Mouse (Mus musculus): ENCODE data around the gene Smyd2. TPM values are rescaled to one million over a fixed set of nuclear protein-coding genes. Genes with fewer than 3 reads are reported as not detected.

Gene Smyd2
- polyA plus RNA-seq, 1 experiment from 2014 or later, result 83.1 TPM

DNA sequence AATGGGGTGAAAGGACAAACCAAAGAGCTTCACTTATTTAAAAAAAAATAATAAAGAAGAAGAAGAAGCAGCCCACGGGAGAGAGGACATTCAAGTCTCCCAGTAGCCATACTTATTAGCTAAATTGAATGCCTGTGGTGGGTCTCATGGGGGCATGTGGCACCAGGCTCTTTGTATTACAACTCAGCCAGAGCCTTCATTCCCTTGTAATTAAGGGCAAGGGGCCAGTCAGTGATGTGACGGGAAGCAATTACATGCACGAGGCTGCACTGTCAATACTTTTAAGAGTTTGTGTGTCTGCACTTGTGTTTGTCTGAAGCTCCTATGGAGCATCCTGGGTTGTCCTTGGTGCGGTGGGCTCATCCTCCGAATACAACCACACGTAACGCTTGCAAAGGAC is 10.8 kb upstream of the Smyd2 start:
- Histone ChIP-seq H3K4me1 (0 out of 2 replicates have a peak, but pooled peaks cover 4% of the 10 kb centered on the region), H3K4me3 (no peak overlapping the region), H3K36me3 (no peaks in the 10 kb centered on the region), H3K27me3 (no peaks in the 10 kb centered on the region), H3K9ac (no peak overlapping the region), H3K27ac (no peak overlapping the region), H3K9me3 (no peaks in the 10 kb centered on the region), H3K4me2 (replicated peaks) (no peak overlapping the region)
- 67% methylated on average over 7 of the region's 7 CpGs for WGBS
- no peak for ATAC-seq (ENCODE audit: insufficient number of reproducible peaks, insufficient read depth, low FRiP score, low TSS enrichment)

DNA sequence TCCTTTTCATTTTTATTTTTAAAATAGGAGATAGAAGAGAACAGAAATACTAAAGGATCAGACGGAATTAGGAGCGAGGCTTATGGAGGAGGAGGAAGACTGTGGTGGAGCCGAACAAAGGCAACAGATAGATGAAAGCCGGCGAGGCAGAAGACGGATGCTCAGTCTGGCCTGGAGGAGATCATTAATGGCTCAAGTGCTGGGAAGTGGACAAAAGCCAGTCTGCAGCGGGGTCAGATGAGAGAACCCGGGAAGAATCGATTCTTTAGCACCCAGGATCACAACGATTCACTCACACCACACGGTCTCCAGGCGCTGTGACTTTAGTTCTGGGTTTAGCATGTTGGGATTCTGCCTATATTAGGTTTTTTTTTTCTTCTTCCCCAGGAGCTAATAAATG is 10.0 kb upstream of the Smyd2 start:
- Histone ChIP-seq H3K4me2 (replicated peaks) (no peak overlapping the region), H3K4me3 (no peak overlapping the region), H3K4me1 (0 out of 2 replicates have a peak, but pooled peaks cover 4% of the 10 kb centered on the region), H3K27ac (no peak overlapping the region), H3K36me3 (no peaks in the 10 kb centered on the region), H3K27me3 (no peaks in the 10 kb centered on the region), H3K9me3 (no peaks in the 10 kb centered on the region), H3K9ac (no peak overlapping the region)
- WGBS, result 79% methylated on average over 12 of the region's 12 CpGs
- ATAC-seq (ENCODE audit: insufficient number of reproducible peaks, insufficient read depth, low FRiP score, low TSS enrichment), result no peak

DNA sequence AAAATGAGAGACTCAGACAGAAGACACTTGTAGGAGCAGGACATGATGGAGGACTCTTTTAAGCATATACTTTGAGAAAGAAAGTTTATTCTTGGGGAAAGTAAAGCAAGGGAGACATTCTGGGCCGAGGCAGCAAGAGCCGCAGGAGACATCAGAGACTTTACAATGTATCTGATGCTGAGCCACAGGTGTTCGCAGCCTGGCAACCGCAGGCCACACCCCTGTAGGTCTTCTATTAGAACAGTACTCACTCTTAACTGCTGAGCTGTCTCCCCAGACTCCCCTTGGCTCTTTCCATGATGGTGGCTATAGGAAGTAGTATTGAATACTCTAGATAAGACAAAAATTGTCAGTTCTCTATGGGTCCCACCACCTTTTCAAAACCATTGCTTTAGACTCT is 7.7 kb upstream of the Smyd2 start:
- Histone ChIP-seq H3K36me3 (no peaks in the 10 kb centered on the region), H3K27ac (no peak overlapping the region), H3K9me3 (no peaks in the 10 kb centered on the region), H3K4me3 (no peak overlapping the region), H3K4me1 (0 out of 2 replicates have a peak, but pooled peaks cover 4% of the 10 kb centered on the region), H3K27me3 (peaks cover under 1% of the 10 kb centered on the region; the same call in 1 of the 2 replicates), H3K9ac (no peak overlapping the region), H3K4me2 (replicated peaks) (no peak overlapping the region)
- WGBS, result 63% methylated on average over 4 of the region's 4 CpGs
- ATAC-seq (ENCODE audit: insufficient number of reproducible peaks, insufficient read depth, low FRiP score, low TSS enrichment), result no peak

DNA sequence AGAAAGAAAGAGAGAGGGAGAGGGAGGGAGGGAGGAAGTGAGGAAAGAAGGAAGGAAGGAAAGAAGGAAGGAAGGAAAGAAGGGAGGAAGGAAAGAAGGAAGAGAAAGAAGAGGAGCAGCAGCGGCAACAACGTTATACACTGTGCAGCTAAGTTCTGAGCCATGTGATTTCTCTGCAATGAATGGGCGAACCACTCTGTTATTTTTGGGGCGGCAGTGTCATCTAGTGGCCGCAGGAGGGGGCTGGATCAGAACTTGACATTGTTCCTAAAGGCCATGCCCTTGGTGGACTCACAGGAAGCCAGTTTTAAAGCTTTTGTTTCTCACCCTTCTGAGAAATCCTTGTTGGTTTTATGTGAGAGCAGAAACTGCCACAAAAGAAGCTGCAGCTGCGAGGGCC is 5.5 kb upstream of the Smyd2 start:
- no peak overlapping the region for H3K27ac ChIP-seq
- H3K27me3 ChIP-seq, result peaks cover 5% of the 10 kb centered on the region; the same call in 1 of the 2 replicates
- H3K9ac ChIP-seq, result no peak overlapping the region
- 7% methylated on average over 6 of the region's 6 CpGs for WGBS
- H3K9me3 ChIP-seq, result no peaks in the 10 kb centered on the region
- no peaks in the 10 kb centered on the region for H3K36me3 ChIP-seq
- no peak for ATAC-seq (ENCODE audit: insufficient number of reproducible peaks, insufficient read depth, low FRiP score, low TSS enrichment)
- peaks cover 5% of the 10 kb centered on the region; the same call in 1 of the 2 replicates for H3K4me1 ChIP-seq
- H3K4me3 ChIP-seq, result no peak overlapping the region
- H3K4me2 ChIP-seq (replicated peaks), result no peak overlapping the region

DNA sequence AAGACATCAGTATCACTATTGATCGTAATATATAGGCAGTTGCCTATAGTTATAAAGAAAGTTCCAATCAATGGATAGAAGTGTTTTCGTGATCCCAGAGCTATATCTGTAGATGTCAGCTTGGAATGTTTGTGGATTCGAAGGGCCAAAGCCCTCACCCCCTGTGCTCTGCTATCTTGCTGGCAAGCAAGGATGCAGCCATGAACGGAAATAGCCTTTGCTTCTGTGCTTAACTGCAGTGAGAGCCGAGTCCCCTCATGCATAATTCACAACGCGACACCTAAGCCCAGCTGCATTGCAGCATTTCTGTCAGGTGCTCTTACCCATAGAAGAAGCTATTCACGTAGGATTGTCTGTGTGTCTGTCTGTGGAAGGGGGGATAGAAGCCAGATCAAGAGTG is 4.1 kb upstream of the Smyd2 start:
- H3K4me2 ChIP-seq (replicated peaks), result no peak overlapping the region
- WGBS, result 70% methylated on average over 8 of the region's 8 CpGs
- peaks cover 10% of the 10 kb centered on the region for H3K4me1 ChIP-seq
- H3K27ac ChIP-seq, result no peak overlapping the region
- H3K4me3 ChIP-seq, result no peak overlapping the region
- no peaks in the 10 kb centered on the region for H3K9me3 ChIP-seq
- H3K9ac ChIP-seq, result no peak overlapping the region
- no peaks in the 10 kb centered on the region for H3K36me3 ChIP-seq
- peaks cover 5% of the 10 kb centered on the region; the same call in 1 of the 2 replicates for H3K27me3 ChIP-seq
- no peak for ATAC-seq (ENCODE audit: insufficient number of reproducible peaks, insufficient read depth, low FRiP score, low TSS enrichment)

DNA sequence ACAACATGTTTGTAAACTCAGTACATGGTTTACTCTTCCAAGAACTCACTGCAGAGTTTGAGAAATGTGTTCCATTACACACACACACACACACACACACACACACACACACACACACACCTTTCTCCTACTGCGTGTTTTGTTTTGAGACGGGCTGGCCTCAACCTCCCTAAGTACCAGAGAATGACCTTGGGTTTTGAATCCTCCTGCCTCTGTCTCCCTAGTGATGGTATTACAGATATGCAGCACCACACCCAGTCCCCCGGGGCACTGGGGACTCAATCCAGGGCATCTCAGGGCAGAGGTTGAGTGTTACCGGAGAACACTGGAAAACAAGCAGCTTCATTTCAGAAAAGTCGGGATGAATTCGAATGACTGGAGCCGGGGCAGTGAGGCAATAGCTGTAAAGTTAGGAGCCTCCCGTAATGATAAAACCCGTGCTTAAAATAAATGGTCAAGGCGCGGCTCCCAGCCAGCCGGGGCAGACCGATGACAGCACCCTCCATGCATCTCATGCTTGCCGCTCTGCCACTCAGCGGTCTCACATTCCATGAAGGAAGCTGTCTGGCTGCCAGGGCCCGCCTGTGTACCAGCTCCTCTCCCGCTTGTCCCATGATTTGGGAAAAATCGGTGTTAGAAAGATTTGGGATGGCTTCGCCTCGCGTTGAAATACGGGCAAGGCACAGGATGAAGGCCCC is 1.9 kb upstream of the Smyd2 start:
- ATAC-seq (ENCODE audit: insufficient number of reproducible peaks, insufficient read depth, low FRiP score, low TSS enrichment), result no peak
- 71% methylated on average over 22 of the region's 22 CpGs for WGBS
- H3K4me1 ChIP-seq, result peaks cover 19% of the 10 kb centered on the region

DNA sequence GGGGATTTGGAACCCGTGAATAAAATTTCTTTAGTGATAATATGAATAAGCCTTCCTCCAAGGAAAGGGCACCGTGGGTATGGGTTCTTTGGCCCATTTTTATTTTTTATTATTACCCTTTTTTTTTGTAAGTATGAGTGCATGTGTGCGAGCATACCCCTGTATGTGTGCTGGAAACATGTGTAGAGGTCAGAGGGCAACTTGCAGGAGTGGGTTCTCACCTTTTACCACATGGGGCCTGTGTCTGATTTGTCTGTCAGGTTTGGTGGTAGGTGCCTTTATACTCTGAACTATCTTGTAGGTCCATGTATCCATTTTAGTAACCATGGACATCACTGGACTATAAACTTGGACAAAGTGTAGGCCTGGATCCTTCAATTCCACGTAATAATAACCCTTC is 994 bp upstream of the Smyd2 start:
- H3K4me2 ChIP-seq (replicated peaks), result no peak overlapping the region
- no peak for ATAC-seq (ENCODE audit: insufficient number of reproducible peaks, insufficient read depth, low FRiP score, low TSS enrichment)

More for the DNA sequence above, 1.9 kb upstream of the Smyd2 start:
- Histone ChIP-seq H3K9me3 (no peaks in the 10 kb centered on the region), H3K9ac (no peak overlapping the region), H3K4me2 (replicated peaks) (no peak overlapping the region), H3K27ac (no peak overlapping the region), H3K4me3 (no peak overlapping the region), H3K27me3 (peaks cover 5% of the 10 kb centered on the region; the same call in 1 of the 2 replicates), H3K36me3 (no peaks in the 10 kb centered on the region)

DNA sequence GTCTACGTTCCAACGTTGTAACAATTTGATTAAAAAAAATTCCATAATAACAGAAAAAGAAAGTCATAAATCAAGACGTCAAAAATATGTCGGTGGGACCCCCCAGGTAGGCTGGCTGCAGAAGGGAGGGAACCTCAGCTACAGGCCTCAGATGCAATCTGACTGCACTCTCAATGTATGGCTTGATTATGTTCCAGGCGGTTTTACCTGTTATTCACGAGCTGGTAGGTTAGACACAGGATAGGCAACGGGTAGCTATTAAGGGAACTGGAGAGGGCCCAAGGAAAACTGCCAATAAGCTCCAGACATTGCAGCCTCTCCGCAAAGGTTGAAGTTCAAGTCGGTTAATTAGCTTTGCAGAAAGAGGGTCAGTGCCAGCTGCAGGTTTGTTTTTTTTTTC is 558 bp upstream of the Smyd2 start:
- H3K4me2 ChIP-seq (replicated peaks), result peak overlapping the region; percentile 96
- no peak overlapping the region for H3K27ac ChIP-seq
- 0 out of 2 replicates have a peak overlapping the region, but pooled peaks have one; percentile 89 for H3K9ac ChIP-seq
- no peaks in the 10 kb centered on the region for H3K36me3 ChIP-seq
- WGBS, result 10% methylated on average over 9 of the region's 9 CpGs
- no peaks in the 10 kb centered on the region for H3K9me3 ChIP-seq
- peaks cover 5% of the 10 kb centered on the region; the same call in 1 of the 2 replicates for H3K27me3 ChIP-seq
- peak overlapping the region; percentile 79 for H3K4me3 ChIP-seq
- no peak for ATAC-seq (ENCODE audit: insufficient number of reproducible peaks, insufficient read depth, low FRiP score, low TSS enrichment)
- peaks cover 25% of the 10 kb centered on the region for H3K4me1 ChIP-seq

More for the DNA sequence above, 994 bp upstream of the Smyd2 start:
- Histone ChIP-seq H3K9ac (no peak overlapping the region), H3K27me3 (peaks cover 5% of the 10 kb centered on the region; the same call in 1 of the 2 replicates), H3K4me1 (peaks cover 25% of the 10 kb centered on the region), H3K27ac (no peak overlapping the region), H3K4me3 (no peak overlapping the region), H3K9me3 (no peaks in the 10 kb centered on the region), H3K36me3 (no peaks in the 10 kb centered on the region)
- WGBS, result 62% methylated on average over 4 of the region's 4 CpGs

DNA sequence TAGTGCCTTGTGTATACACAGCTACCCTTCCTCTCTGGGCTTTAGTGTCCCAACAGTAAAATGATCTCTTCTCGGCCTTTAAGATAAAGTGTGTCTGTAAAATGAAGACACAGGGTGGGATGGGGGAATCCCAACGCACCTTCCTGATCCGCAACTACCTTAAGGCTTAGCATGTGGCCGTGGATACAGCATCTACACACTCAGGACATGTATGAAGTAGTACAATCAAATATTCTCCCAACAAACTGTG is 670 bp downstream of the Smyd2 start:
- Histone ChIP-seq H3K36me3 (no peaks in the 10 kb centered on the region), H3K27me3 (peaks cover 5% of the 10 kb centered on the region; the same call in 1 of the 2 replicates), H3K4me2 (replicated peaks) (peak overlapping the region; percentile 96), H3K9ac (peak overlapping the region; percentile 89), H3K4me3 (peak overlapping the region; percentile 79), H3K9me3 (no peaks in the 10 kb centered on the region), H3K4me1 (peaks cover 38% of the 10 kb centered on the region), H3K27ac (no peak overlapping the region)
- no peak for ATAC-seq (ENCODE audit: insufficient number of reproducible peaks, insufficient read depth, low FRiP score, low TSS enrichment)
- 4% methylated on average over 4 of the region's 4 CpGs for WGBS

DNA sequence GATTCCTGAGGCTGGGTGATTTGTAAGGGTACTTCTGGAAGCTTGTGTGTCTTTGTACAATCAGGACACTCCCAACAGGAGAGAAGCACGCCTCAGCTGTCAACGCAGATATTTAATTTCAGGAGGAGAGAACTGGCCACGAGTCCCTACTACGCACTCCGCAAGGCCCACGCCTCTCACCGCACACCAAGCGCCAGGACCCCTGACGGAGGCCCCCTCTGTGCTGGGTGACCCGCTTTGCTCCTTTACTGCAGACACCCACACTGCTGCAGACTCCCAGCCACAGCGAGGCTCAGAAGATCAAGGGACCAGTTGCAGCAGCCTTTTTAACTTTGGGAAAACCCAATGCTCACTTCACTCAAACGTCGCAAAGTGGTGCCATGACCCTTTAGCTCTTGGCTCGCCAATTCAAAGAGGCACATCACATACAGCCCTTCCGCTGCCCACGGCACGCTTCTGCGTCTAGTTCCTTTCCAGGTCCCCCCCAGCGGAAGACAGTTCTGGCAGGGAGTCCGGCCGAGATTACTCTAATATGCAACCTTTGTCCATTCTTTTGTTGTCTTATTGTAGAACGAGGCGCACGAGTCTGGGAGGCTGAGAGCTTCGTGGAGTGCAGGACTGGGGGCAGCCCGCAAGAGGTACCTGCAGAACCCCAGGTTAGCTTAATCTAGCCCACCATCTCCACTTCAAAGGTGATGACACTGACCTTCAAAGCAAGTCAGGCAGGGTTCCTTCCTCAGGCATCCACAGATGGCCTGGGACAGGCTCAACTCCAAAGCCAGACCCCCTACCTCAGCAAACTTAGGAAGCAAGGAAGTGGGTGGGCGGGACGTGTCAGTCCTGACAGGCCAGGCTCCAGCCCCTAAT is 1.2 kb downstream of the Smyd2 start:
- Histone ChIP-seq H3K9me3 (no peaks in the 10 kb centered on the region), H3K27ac (no peak overlapping the region), H3K36me3 (no peaks in the 10 kb centered on the region), H3K4me1 (peaks cover 39% of the 10 kb centered on the region), H3K4me2 (replicated peaks) (peak overlapping the region; percentile 96), H3K27me3 (peaks cover 5% of the 10 kb centered on the region; the same call in 1 of the 2 replicates), H3K9ac (peak overlapping the region; percentile 89; the same call in 1 of the 2 replicates), H3K4me3 (peak overlapping the region; percentile 79)
- peak; percentile 38; the same call in 1 of the 2 replicates for ATAC-seq (ENCODE audit: insufficient number of reproducible peaks, insufficient read depth, low FRiP score, low TSS enrichment)
- WGBS, result 46% methylated on average over 28 of the region's 28 CpGs

DNA sequence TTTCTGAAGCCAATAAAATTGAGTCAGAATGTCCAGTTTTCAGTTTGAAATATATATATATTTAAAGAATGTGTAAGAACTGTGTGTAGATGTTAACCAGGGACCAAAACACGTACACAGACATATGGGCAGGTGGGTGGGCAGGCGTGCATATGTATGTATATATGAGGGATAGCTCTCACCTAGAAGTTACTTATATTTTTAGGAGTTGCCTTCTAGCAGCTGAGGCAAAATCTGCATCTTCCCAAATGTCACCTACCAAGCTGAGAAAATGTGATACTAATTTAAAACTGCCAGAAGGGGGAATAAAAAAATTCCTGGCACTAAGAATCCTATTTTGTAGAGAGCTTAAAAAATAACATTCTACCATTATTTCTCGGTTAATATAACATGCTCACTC is 2.4 kb downstream of the Smyd2 start:
- H3K27ac ChIP-seq, result no peak overlapping the region
- no peaks in the 10 kb centered on the region for H3K36me3 ChIP-seq
- H3K4me3 ChIP-seq, result no peak overlapping the region
- peaks cover 42% of the 10 kb centered on the region for H3K4me1 ChIP-seq
- WGBS, result 81% methylated on average over 3 of the region's 3 CpGs
- peaks cover 3% of the 10 kb centered on the region; the same call in 1 of the 2 replicates for H3K27me3 ChIP-seq
- no peak overlapping the region for H3K4me2 ChIP-seq (replicated peaks)
- no peak overlapping the region for H3K9ac ChIP-seq
- no peaks in the 10 kb centered on the region for H3K9me3 ChIP-seq
- ATAC-seq (ENCODE audit: insufficient number of reproducible peaks, insufficient read depth, low FRiP score, low TSS enrichment), result no peak

DNA sequence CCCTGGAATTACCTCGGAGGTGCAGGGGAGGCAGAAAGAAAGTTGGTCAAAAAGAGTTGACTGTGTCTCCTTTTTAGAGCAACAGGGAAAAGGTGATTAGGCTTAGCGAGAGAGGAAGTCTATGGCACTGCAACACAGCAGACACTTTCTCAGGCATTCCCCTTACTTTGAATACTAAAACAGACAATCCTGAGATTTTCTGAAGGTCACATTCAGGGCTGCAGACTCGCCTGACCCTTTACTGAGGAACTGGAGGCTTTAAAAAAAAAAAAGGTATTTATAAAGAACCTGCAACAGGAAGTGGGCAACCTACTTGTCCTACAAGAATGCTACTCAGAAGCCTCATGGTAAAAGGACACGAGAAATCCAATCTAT is 5.0 kb downstream of the Smyd2 start:
- H3K27me3 ChIP-seq, result no peaks in the 10 kb centered on the region
- H3K9ac ChIP-seq, result no peak overlapping the region
- H3K4me1 ChIP-seq, result peaks cover 40% of the 10 kb centered on the region; the same call in 1 of the 2 replicates
- no peaks in the 10 kb centered on the region for H3K9me3 ChIP-seq
- 45% methylated on average over 4 of the region's 4 CpGs for whole genome bisulfite sequencing
- ATAC-seq (ENCODE audit: insufficient number of reproducible peaks, insufficient read depth, low FRiP score, low TSS enrichment), result no peak
- H3K4me2 ChIP-seq (replicated peaks), result no peak overlapping the region
- peaks cover 11% of the 10 kb centered on the region for H3K36me3 ChIP-seq
- no peak overlapping the region for H3K27ac ChIP-seq
- H3K4me3 ChIP-seq, result no peak overlapping the region

Measured in embryonic facial prominence, embryonic 12.5 days (tissue).